Mouse (Mus musculus) stomach, postnatal 0 days (tissue): ENCODE measurements at regions not wholly inside any gene's neighbourhood (a gene's known extent, or its start where the extent isn't known, plus 50 kb on each side); places are given as distances from the start of the nearest gene placed in this dataset.

Experiments
- ATAC-seq: fragments of 200-750 bp; cut with Nextera tagmentation; 2 replicates; pipeline ENCODE4 v1.8.0; 2017; ENCODE audit not compliant: low FRiP score, low TSS enrichment
- DNase-seq: peaks from one replicate; pipeline ENCODE4 v3.0.0-alpha.2; 2016; ENCODE audit warnings: low spot score
- H3K27ac ChIP-seq: fragments of 300-500 bp; sonication (generic); replicated peaks from 2 replicates; pipeline ENCODE4 v1.5.1; 2014; ENCODE audit warnings: mild to moderate bottlenecking, control low read depth
- H3K27me3 ChIP-seq: fragments of 300-500 bp; sonication (generic); 2 replicates; pipeline ENCODE4 v1.6.1; 2014; ENCODE audit warnings: low read length; ENCODE audit not compliant: control insufficient read depth, insufficient read depth
- H3K36me3 ChIP-seq: fragments of 300-500 bp; sonication (generic); 2 replicates; pipeline ENCODE4 v1.6.1; 2014; ENCODE audit warnings: low read length, mixed read lengths; ENCODE audit not compliant: control insufficient read depth, insufficient read depth
- H3K4me1 ChIP-seq: fragments of 300-500 bp; sonication (generic); replicated peaks from 2 replicates; pipeline ENCODE4 v1.6.1; 2014; ENCODE audit warnings: antibody characterized with exemption; ENCODE audit not compliant: control insufficient read depth, insufficient read depth
- H3K4me2 ChIP-seq: fragments of 300-500 bp; sonication (generic); replicated peaks from 2 replicates; pipeline ENCODE4 v1.6.1; 2014; ENCODE audit warnings: low read depth, mild to moderate bottlenecking, control low read depth, moderate library complexity
- H3K4me3 ChIP-seq: fragments of 300-500 bp; sonication (generic); 2 replicates; pipeline ENCODE4 v1.5.1; 2014; ENCODE audit warnings: low read depth, low read length, control low read depth
- H3K9ac ChIP-seq: fragments of 300-500 bp; sonication (generic); 2 replicates; pipeline ENCODE4 v1.6.1; 2014; ENCODE audit warnings: mild to moderate bottlenecking, low read length, control low read depth, mixed read lengths
- H3K9me3 ChIP-seq: fragments of 300-500 bp; sonication (generic); 2 replicates; pipeline ENCODE4 v1.6.1; 2016; ENCODE audit warnings: low read length; ENCODE audit not compliant: control insufficient read depth
- CTCF ChIP-seq: IDR thresholded peaks from 2 replicates; pipeline ENCODE4 v1.5.1; 2016; ENCODE audit warnings: antibody characterized with exemption, low read depth, mild to moderate bottlenecking, moderate library complexity
- EP300 ChIP-seq: optimal IDR thresholded peaks from 2 replicates; pipeline ENCODE3; 2016; ENCODE audit warnings: antibody characterized with exemption
- WGBS: fragments of 180-500 bp; shearing (Covaris S2); extraction: QIAGEN DNeasy Blood & Tissue Kit; methylation state at CpG from one replicate; pipeline ENCODE4 v1.1.7; 2014; 5-methylcytosine and 5-hydroxymethylcytosine counted together

GRCm38 (mm10) chr10:9497021-9497420 is 178.0 kb downstream of the Samd5 start:
- Histone ChIP-seq H3K9me3 (no peaks in the 10 kb centered on the region), H3K36me3 (no peaks in the 10 kb centered on the region), H3K9ac (no peak overlapping the region), H3K4me1 (no peaks in the 10 kb centered on the region), H3K27ac (no peak overlapping the region), H3K4me3 (no peak overlapping the region), H3K4me2 (no peak overlapping the region), H3K27me3 (no peaks in the 10 kb centered on the region)
- no peak for TF ChIP-seq EP300
- no peak for TF ChIP-seq CTCF
- DNase-seq, result no peak
- 71% methylated on average over 1 of the region's 1 CpGs for WGBS
- no peak; the same call in 1 of the 2 replicates for ATAC-seq

GRCm38 (mm10) chr10:9495143-9495651 is 179.8 kb downstream of the Samd5 start:
- DNase-seq, result no peak
- no peak for TF ChIP-seq CTCF
- TF ChIP-seq EP300, result no peak
- Histone ChIP-seq H3K4me1 (no peaks in the 10 kb centered on the region), H3K27me3 (no peaks in the 10 kb centered on the region), H3K4me3 (no peak overlapping the region), H3K4me2 (no peak overlapping the region), H3K9me3 (no peaks in the 10 kb centered on the region), H3K9ac (no peak overlapping the region), H3K36me3 (no peaks in the 10 kb centered on the region), H3K27ac (no peak overlapping the region)
- ATAC-seq, result no peak
- WGBS, result 42% methylated on average over 6 of the region's 6 CpGs

- 80% methylated on average over 2 of the region's 2 CpGs for WGBS
Measured at GRCm38 (mm10) chr10:9490416-9490815, 184.6 kb downstream of the Samd5 start.

GRCm38 (mm10) chr10:9462361-9462760 is 212.6 kb downstream of the Samd5 start:
- TF ChIP-seq EP300 (no peak), CTCF (no peak)

More at GRCm38 (mm10) chr10:9490416-9490815, 184.6 kb downstream of the Samd5 start:
- Histone ChIP-seq H3K9me3 (no peaks in the 10 kb centered on the region), H3K27ac (no peak overlapping the region), H3K36me3 (no peaks in the 10 kb centered on the region), H3K9ac (no peak overlapping the region), H3K4me2 (no peak overlapping the region), H3K4me1 (no peaks in the 10 kb centered on the region), H3K4me3 (no peak overlapping the region), H3K27me3 (no peaks in the 10 kb centered on the region)
- ATAC-seq (no peak), DNase-seq (no peak)
- TF ChIP-seq CTCF (no peak), EP300 (no peak)

GRCm38 (mm10) chr10:9459145-9459544 is 215.9 kb downstream of the Samd5 start:
- Histone ChIP-seq H3K9ac (no peak overlapping the region), H3K27me3 (no peaks in the 10 kb centered on the region), H3K4me3 (no peak overlapping the region), H3K36me3 (no peaks in the 10 kb centered on the region), H3K9me3 (no peaks in the 10 kb centered on the region), H3K4me2 (no peak overlapping the region), H3K4me1 (no peaks in the 10 kb centered on the region), H3K27ac (no peak overlapping the region)
- no peak for TF ChIP-seq EP300
- no peak for TF ChIP-seq CTCF
- WGBS, result 91% methylated on average over 6 of the region's 6 CpGs
- no peak for DNase-seq
- no peak for ATAC-seq

More at GRCm38 (mm10) chr10:9462361-9462760, 212.6 kb downstream of the Samd5 start:
- no peaks in the 10 kb centered on the region for H3K4me1 ChIP-seq
- H3K4me2 ChIP-seq, result no peak overlapping the region
- no peaks in the 10 kb centered on the region for H3K36me3 ChIP-seq
- H3K4me3 ChIP-seq, result no peak overlapping the region
- H3K9me3 ChIP-seq, result no peaks in the 10 kb centered on the region
- no peak overlapping the region for H3K9ac ChIP-seq
- ATAC-seq (no peak), DNase-seq (no peak)
- WGBS, result 47% methylated on average over 6 of the region's 6 CpGs
- H3K27me3 ChIP-seq, result no peaks in the 10 kb centered on the region
- no peak overlapping the region for H3K27ac ChIP-seq

GRCm38 (mm10) chr10:9458466-9458865 is 216.5 kb downstream of the Samd5 start:
- TF ChIP-seq EP300 (no peak), CTCF (no peak)
- DNase-seq (no peak), ATAC-seq (no peak)
- Histone ChIP-seq H3K4me3 (no peak overlapping the region), H3K4me2 (no peak overlapping the region), H3K4me1 (no peaks in the 10 kb centered on the region), H3K27me3 (no peaks in the 10 kb centered on the region), H3K9ac (no peak overlapping the region), H3K36me3 (no peaks in the 10 kb centered on the region), H3K9me3 (no peaks in the 10 kb centered on the region), H3K27ac (no peak overlapping the region)
- 66% methylated on average over 2 of the region's 2 CpGs for WGBS
